Mouse (Mus musculus) 3134 (cell line): Measurements from ENCODE around the gene Slc16a7.
A peak's percentile ranks its signal among the peaks of the same experiment; 100 is the strongest.

Experiments used
- DNase-seq: peaks from one replicate; pipeline ENCODE4 v3.0.0-alpha.2; 2011; ENCODE audit warnings: low spot score; ENCODE audit not compliant: insufficient read length; ENCODE audit errors: extremely low read depth

Gene Slc16a7

GRCm38 (mm10) chr10:125324871-125325565 is 64.2 kb downstream of the Slc16a7 start:
- DNase-seq: no peak

- DNase-seq: peak; percentile 0
Observed at GRCm38 (mm10) chr10:125324149-125324834, 65.0 kb downstream of the Slc16a7 start.

GRCm38 (mm10) chr10:125321446-125322428 is 67.5 kb downstream of the Slc16a7 start:
- DNase-seq: no peak

- DNase-seq: no peak
Observed at GRCm38 (mm10) chr10:125317317-125317716, 71.9 kb downstream of the Slc16a7 start.

- DNase-seq: no peak
Observed at GRCm38 (mm10) chr10:125310855-125311254, 78.4 kb downstream of the Slc16a7 start.

- DNase-seq: peak; percentile 21
Observed at GRCm38 (mm10) chr10:125298036-125298435, 91.2 kb downstream of the Slc16a7 start.

GRCm38 (mm10) chr10:125290320-125290719 is 98.9 kb downstream of the Slc16a7 start:
- no peak for DNase-seq

- DNase-seq: no peak
Observed at GRCm38 (mm10) chr10:125288560-125288959, 100.7 kb downstream of the Slc16a7 start.

GRCm38 (mm10) chr10:125285386-125285785 is 103.9 kb downstream of the Slc16a7 start:
- no peak for DNase-seq

GRCm38 (mm10) chr10:125275149-125275848 is 114.0 kb downstream of the Slc16a7 start:
- no peak for DNase-seq

GRCm38 (mm10) chr10:125274519-125275148 is 114.6 kb downstream of the Slc16a7 start:
- no peak for DNase-seq

- DNase-seq: no peak
Observed at GRCm38 (mm10) chr10:125273759-125274158, 115.5 kb downstream of the Slc16a7 start.

GRCm38 (mm10) chr10:125271448-125271847 is 117.8 kb downstream of the Slc16a7 start:
- DNase-seq: no peak

- no peak for DNase-seq
Observed at GRCm38 (mm10) chr10:125270266-125270665, 119.0 kb downstream of the Slc16a7 start.

GRCm38 (mm10) chr10:125266322-125266721 is 122.9 kb downstream of the Slc16a7 start:
- no peak for DNase-seq

GRCm38 (mm10) chr10:125265901-125266300 is 123.4 kb downstream of the Slc16a7 start:
- no peak for DNase-seq

GRCm38 (mm10) chr10:125265467-125265866 is 123.8 kb downstream of the Slc16a7 start:
- DNase-seq: no peak

- no peak for DNase-seq
Observed at GRCm38 (mm10) chr10:125264938-125265337, 124.3 kb downstream of the Slc16a7 start.

GRCm38 (mm10) chr10:125255904-125256303 is 133.4 kb downstream of the Slc16a7 start:
- DNase-seq: no peak

GRCm38 (mm10) chr10:125214536-125214935 is 174.7 kb downstream of the Slc16a7 start:
- DNase-seq: no peak
